In the genomic region with DNA sequence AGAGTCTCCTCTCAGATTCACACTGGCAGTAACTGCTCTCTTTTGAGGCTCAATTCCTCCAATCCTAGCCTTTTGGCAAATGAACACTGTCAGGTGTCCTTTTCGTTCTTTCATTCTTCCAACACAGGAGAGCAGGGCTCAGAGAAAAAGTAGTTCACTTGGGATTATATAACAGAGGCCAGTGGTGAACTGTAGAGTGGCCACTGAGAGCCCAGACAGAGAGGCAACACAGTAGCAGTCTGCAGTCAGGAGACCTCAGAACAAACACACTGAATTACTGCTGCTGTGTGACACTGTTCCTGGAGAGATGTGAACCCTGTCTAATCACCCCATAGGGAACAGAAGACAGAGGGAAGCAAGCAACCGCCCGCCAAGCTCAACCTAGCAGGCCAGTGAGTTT, we compare ENCODE assay signal across 32 mouse cellular contexts. TPM values are rescaled to one million over a fixed set of nuclear protein-coding genes. Genes with fewer than 3 reads are reported as not detected.
A peak's percentile ranks its signal among the peaks of the same experiment; 100 is the strongest.
DNase-seq lines count a peak whose midpoint lies in the region; ATAC-seq and TF ChIP-seq lines count a peak whose summit lies in the region.
"Had no signal": no experiment of that assay in that cellular context is flagged by ENCODE, and none has a peak within 500 bp of the region (broad histone marks: within the 10 kb centered on the region; RNA-seq: fewer than 3 reads in every experiment).

No protein-coding gene starts in this region.

- no peak overlapping the region for H3K4me3 ChIP-seq in kidney, embryonic 14.5 days (ENCODE audit: low read length)
- H3K4me3 ChIP-seq in kidney, embryonic 15.5 days (replicated peaks): no peak overlapping the region
- H3K4me3 ChIP-seq in ES-Bruce4 (ENCODE audit: low read depth, low read length): no peak overlapping the region; the same call in 1 of the 2 replicates
- H3K4me3 ChIP-seq: embryonic facial prominence, embryonic 15.5 days; heart, embryonic 10.5 days; heart, embryonic 13.5 days had no signal

- H3K9me3 ChIP-seq in kidney, embryonic 14.5 days (ENCODE audit: control insufficient read depth, low read length): no peaks in the 10 kb centered on the region
- H3K9me3 ChIP-seq in kidney, embryonic 15.5 days (replicated peaks): no peaks in the 10 kb centered on the region
- H3K9me3 ChIP-seq in ES-Bruce4 (replicated peaks; ENCODE audit: control insufficient read depth, insufficient read depth, low read length, poor library complexity, severe bottlenecking): no peaks in the 10 kb centered on the region
- H3K9me3 ChIP-seq: embryonic facial prominence, embryonic 15.5 days; heart, embryonic 10.5 days; heart, embryonic 13.5 days had no signal

- no peak for TF ChIP-seq POLR2A in ES-Bruce4 (IDR thresholded peaks at IDR 0.05; ENCODE audit: insufficient read depth, low read length)

- peak; percentile 20 for DNase-seq in kidney, adult 18-20 months
- peak; percentile 27 to 48 for DNase-seq in kidney, postnatal 36 days
- no peak for DNase-seq in cerebellum, postnatal 36 days
- DNase-seq: cerebellum, adult 11 months; cerebellum, adult 2 months; cerebellum, adult 9-11 months; cerebellum, postnatal 25 days; embryo, embryonic 11 days; forebrain, postnatal 0 days; gastrocnemius, postnatal 25 days; heart, adult 18-20 months; heart, postnatal 14 days; heart, postnatal 4 days had no signal

- H3K9ac ChIP-seq in kidney, embryonic 14.5 days (ENCODE audit: low read depth, low read length): no peak overlapping the region
- no peak overlapping the region for H3K9ac ChIP-seq in kidney, embryonic 15.5 days
- H3K9ac ChIP-seq in ES-Bruce4 (ENCODE audit: low read depth, poor library complexity, severe bottlenecking): peak overlapping the region; percentile 56
- H3K9ac ChIP-seq: embryonic facial prominence, embryonic 15.5 days; forebrain, postnatal 0 days; heart, embryonic 13.5 days; hindbrain, embryonic 14.5 days had no signal

- ATAC-seq in kidney, embryonic 14.5 days (ENCODE audit: low FRiP score, low TSS enrichment): no peak
- no peak for ATAC-seq in kidney, embryonic 15.5 days (replicated peaks; ENCODE audit: low FRiP score)
- no peak for ATAC-seq in frontal cortex, adult (ENCODE audit: low TSS enrichment)
- ATAC-seq: activated CD4-positive, CD25-positive, alpha-beta regulatory T cell, adult 4 months; forebrain, embryonic 14.5 days; forebrain, postnatal 0 days; hindbrain, postnatal 0 days; inflammation-experienced regulatory T-cells, adult 6 months had no signal

- no peak overlapping the region for H3K4me2 ChIP-seq in kidney, embryonic 14.5 days (replicated peaks; ENCODE audit: low read depth, low read length)
- H3K4me2 ChIP-seq in kidney, embryonic 15.5 days: no peak overlapping the region
- H3K4me2 ChIP-seq: embryonic facial prominence, embryonic 15.5 days; heart, embryonic 13.5 days; hindbrain, embryonic 14.5 days had no signal

- TF ChIP-seq EP300 in ES-Bruce4 (IDR thresholded peaks at IDR 0.05; ENCODE audit: insufficient read depth, low read depth, low read length): no peak

- no peak overlapping the region for H3K27ac ChIP-seq in kidney, embryonic 14.5 days (ENCODE audit: low read depth, low read length)
- H3K27ac ChIP-seq in kidney, embryonic 15.5 days: no peak overlapping the region
- H3K27ac ChIP-seq in ES-Bruce4 (ENCODE audit: insufficient read depth, low read length): peak overlapping the region; percentile 95
- H3K27ac ChIP-seq: embryonic facial prominence, embryonic 15.5 days; heart, embryonic 10.5 days; heart, embryonic 13.5 days; hindbrain, embryonic 14.5 days; hindbrain, postnatal 0 days had no signal

- 70% methylated on average over 3 of the region's 3 CpGs for WGBS in kidney, embryonic 14.5 days
- 68% methylated on average over 3 of the region's 3 CpGs for WGBS in kidney, embryonic 15.5 days

- H3K4me1 ChIP-seq in kidney, embryonic 14.5 days (ENCODE audit: control insufficient read depth, insufficient read depth, low read length): peaks cover 9% of the 10 kb centered on the region; the same call in 1 of the 2 replicates
- peaks cover 19% of the 10 kb centered on the region for H3K4me1 ChIP-seq in kidney, embryonic 15.5 days
- H3K4me1 ChIP-seq in ES-Bruce4 (ENCODE audit: control insufficient read depth, insufficient read depth, low read length): peaks cover 7% of the 10 kb centered on the region

- H3K27me3 ChIP-seq in kidney, embryonic 14.5 days (ENCODE audit: control insufficient read depth, insufficient read depth, low read length): no peaks in the 10 kb centered on the region
- peaks cover 7% of the 10 kb centered on the region; the same call in 1 of the 2 replicates for H3K27me3 ChIP-seq in kidney, embryonic 15.5 days
- H3K27me3 ChIP-seq in ES-Bruce4 (ENCODE audit: control insufficient read depth, insufficient read depth, low read length, poor library complexity, severe bottlenecking): no peaks in the 10 kb centered on the region

- TF ChIP-seq CTCF in ES-Bruce4 (IDR thresholded peaks at IDR 0.05; ENCODE audit: low read depth, low read length): no peak

- no peaks in the 10 kb centered on the region for H3K36me3 ChIP-seq in kidney, embryonic 14.5 days (ENCODE audit: control insufficient read depth, insufficient read depth, low read length)
- H3K36me3 ChIP-seq in kidney, embryonic 15.5 days: no peaks in the 10 kb centered on the region
- H3K36me3 ChIP-seq in ES-Bruce4 (ENCODE audit: control insufficient read depth, insufficient read depth, low read length, poor library complexity, severe bottlenecking): no peaks in the 10 kb centered on the region
- H3K36me3 ChIP-seq: embryonic facial prominence, embryonic 15.5 days; heart, embryonic 10.5 days; heart, embryonic 13.5 days had no signal

RNA-seq across cellular contexts. Expression of a gene that starts 4.7 kb away (rescaled TPM):
- polyA plus RNA-seq in kidney, embryonic 14.5 days (2014; fragmentation: Nextera tagmentation; extraction: Ambion mirVana): 843 and 964 TPM in 2 replicates
- 790 and 863 TPM in 2 replicates for polyA plus RNA-seq in kidney, embryonic 15.5 days (2015; fragmentation: Nextera tagmentation; extraction: Ambion mirVana)
- 589 and 680 TPM in 2 replicates for polyA plus RNA-seq in ES-Bruce4 (2011; ENCODE audit: insufficient read depth, insufficient read length, low read depth, missing spikeins)

RNA-seq across cellular contexts. Expression of a gene that starts 13.3 kb away (rescaled TPM):
- polyA plus RNA-seq in kidney, embryonic 14.5 days (2014; fragmentation: Nextera tagmentation; extraction: Ambion mirVana): not detected in 2 replicates
- polyA plus RNA-seq in kidney, embryonic 15.5 days (2015; fragmentation: Nextera tagmentation; extraction: Ambion mirVana): not detected in 2 replicates
- polyA plus RNA-seq in ES-Bruce4 (2011; ENCODE audit: insufficient read depth, insufficient read length, low read depth, missing spikeins): not detected in 2 replicates
- polyA plus RNA-seq: activated CD4-positive, CD25-positive, alpha-beta regulatory T cell, adult 4 months; C2C12; cerebellum, adult 2 months; cortical plate, adult 2 months; embryonic facial prominence, embryonic 11.5 days; embryonic facial prominence, embryonic 15.5 days; forebrain, embryonic 11.5 days; forebrain, embryonic 14.5 days; forebrain, postnatal 0 days; gonadal fat pad, adult 2 months; heart, embryonic 10.5 days; heart, embryonic 13.5 days; heart, embryonic 16.5 days; hindbrain, embryonic 11.5 days; hindbrain, embryonic 14.5 days; hindbrain, postnatal 0 days; inflammation-experienced regulatory T-cells, adult 6 months had no signal

RNA-seq across cellular contexts. Expression of a gene that starts 55.8 kb away (rescaled TPM):
- polyA plus RNA-seq in kidney, embryonic 14.5 days (2014; fragmentation: Nextera tagmentation; extraction: Ambion mirVana): 18.1 and 27.5 TPM in 2 replicates
- 15.4 and 15.5 TPM in 2 replicates for polyA plus RNA-seq in kidney, embryonic 15.5 days (2015; fragmentation: Nextera tagmentation; extraction: Ambion mirVana)
- polyA plus RNA-seq in ES-Bruce4 (2011; ENCODE audit: insufficient read depth, insufficient read length, low read depth, missing spikeins): 68.6 and 79.1 TPM in 2 replicates

Comparison
In these comparisons a context has a peak if more than half of its experiments do, and no peak if none do; other contexts are left out.
1. DNase-seq: peak in kidney, adult 18-20 months (single experiment) and kidney, postnatal 36 days (2 of 2); none in cerebellum, postnatal 36 days (0 of 2).